Mouse (Mus musculus): ENCODE measurements around the gene Ciapin1. TPM values are rescaled to one million over a fixed set of nuclear protein-coding genes. Genes with fewer than 3 reads are reported as not detected.
A peak's percentile ranks its signal among the peaks of the same experiment; 100 is the strongest.

The Ciapin1 gene
- 72.2 and 79.5 TPM in 2 replicates for polyA plus RNA-seq (2014; fragmentation: Nextera tagmentation; extraction: Ambion mirVana)

- peak; percentile 98 for DNase-seq (ENCODE audit: low spot score)
- H3K27me3 ChIP-seq (replicated peaks; ENCODE audit: control insufficient read depth, insufficient read depth, low read length): no peaks in the 10 kb centered on the region
Observed at GRCm38 (mm10) chr8:94837662-94838574, at the start of gene Ciapin1, which contains the start of gene Coq9. TSS of gene Ciapin1 (minus strand) at chr8:94838358. TSS of gene Coq9 (plus strand) at chr8:94838321.

DNA sequence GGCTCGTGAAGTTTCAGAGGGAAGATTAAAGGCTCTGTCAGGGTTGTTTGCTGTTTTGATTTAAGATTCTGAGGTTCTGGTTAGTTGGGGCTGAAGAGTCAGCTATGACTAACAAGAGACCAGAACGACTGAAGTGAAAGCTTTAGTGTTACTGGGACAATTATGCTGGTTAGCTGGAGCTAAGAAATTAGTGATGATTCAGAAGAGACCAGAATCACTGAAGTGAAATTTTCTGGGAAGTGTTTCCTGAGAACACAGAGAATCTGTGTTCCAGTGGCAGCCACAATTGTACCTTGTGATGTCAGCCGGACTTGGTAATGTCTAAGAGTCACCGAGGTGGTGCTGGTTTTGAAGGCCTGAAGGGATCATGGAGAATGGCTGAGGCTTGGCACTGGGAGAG, 42.6 kb upstream of the Ciapin1 start:
- Histone ChIP-seq H3K4me2 (ENCODE audit: low read depth, low read length) (no peak overlapping the region), H3K4me1 (ENCODE audit: control insufficient read depth, insufficient read depth, low read length) (no peaks in the 10 kb centered on the region), H3K9ac (ENCODE audit: low read depth, low read length) (no peak overlapping the region), H3K27me3 (replicated peaks; ENCODE audit: control insufficient read depth, insufficient read depth, low read length) (no peaks in the 10 kb centered on the region), H3K9me3 (ENCODE audit: control insufficient read depth, low read length) (no peaks in the 10 kb centered on the region), H3K4me3 (ENCODE audit: low read depth, low read length) (no peak overlapping the region), H3K27ac (replicated peaks; ENCODE audit: low read depth, low read length) (no peak overlapping the region), H3K36me3 (ENCODE audit: control insufficient read depth, insufficient read depth, low read length) (no peaks in the 10 kb centered on the region)
- DNase-seq (ENCODE audit: low spot score) (no peak), ATAC-seq (ENCODE audit: low read depth) (no peak)
- 65% methylated on average over 4 of the region's 4 CpGs for WGBS

More at GRCm38 (mm10) chr8:94837662-94838574, at the start of gene Ciapin1, which contains the start of gene Coq9:
- Histone ChIP-seq H3K4me3 (ENCODE audit: low read depth, low read length) (peak within 1 kb of the TSS; percentile 93), H3K9ac (ENCODE audit: low read depth, low read length) (peak within 1 kb of the TSS; percentile 81), H3K36me3 (ENCODE audit: control insufficient read depth, insufficient read depth, low read length) (peaks cover 5% of the 10 kb centered on the region; the same call in 1 of the 2 replicates), H3K4me1 (ENCODE audit: control insufficient read depth, insufficient read depth, low read length) (peaks cover 8% of the 10 kb centered on the region), H3K9me3 (ENCODE audit: control insufficient read depth, low read length) (no peaks in the 10 kb centered on the region), H3K4me2 (ENCODE audit: low read depth, low read length) (peak within 1 kb of the TSS; percentile 67), H3K27ac (replicated peaks; ENCODE audit: low read depth, low read length) (peak within 1 kb of the TSS; percentile 77)
- WGBS: under 1% methylated on average over 27 of the region's 82 CpGs
- peak; percentile 99 for ATAC-seq (ENCODE audit: low read depth)

- no peak overlapping the region for H3K4me2 ChIP-seq (ENCODE audit: low read depth, low read length)
- H3K4me1 ChIP-seq (ENCODE audit: control insufficient read depth, insufficient read depth, low read length): peaks cover 19% of the 10 kb centered on the region
- no peaks in the 10 kb centered on the region for H3K36me3 ChIP-seq (ENCODE audit: control insufficient read depth, insufficient read depth, low read length)
- H3K27ac ChIP-seq (replicated peaks; ENCODE audit: low read depth, low read length): no peak overlapping the region
- WGBS: 42% methylated on average over 3 of the region's 3 CpGs
- no peaks in the 10 kb centered on the region for H3K9me3 ChIP-seq (ENCODE audit: control insufficient read depth, low read length)
- peaks cover 7% of the 10 kb centered on the region; the same call in 1 of the 2 replicates for H3K27me3 ChIP-seq (replicated peaks; ENCODE audit: control insufficient read depth, insufficient read depth, low read length)
- DNase-seq (ENCODE audit: low spot score) (no peak), ATAC-seq (ENCODE audit: low read depth) (no peak)
- H3K4me3 ChIP-seq (ENCODE audit: low read depth, low read length): no peak overlapping the region
- H3K9ac ChIP-seq (ENCODE audit: low read depth, low read length): no peak overlapping the region
Observed at GRCm38 (mm10) chr8:94876820-94877219, 38.7 kb upstream of the Ciapin1 start.

GRCm38 (mm10) chr8:94876197-94876730, 38.1 kb upstream of the Ciapin1 start, which contains the start of gene Dok4:
TSS of gene Dok4 (minus strand) at chr8:94876330.
- peak within 1 kb of the TSS; percentile 71 for H3K27ac ChIP-seq (replicated peaks; ENCODE audit: low read depth, low read length)
- WGBS: 4% methylated on average over 17 of the region's 37 CpGs

DNA sequence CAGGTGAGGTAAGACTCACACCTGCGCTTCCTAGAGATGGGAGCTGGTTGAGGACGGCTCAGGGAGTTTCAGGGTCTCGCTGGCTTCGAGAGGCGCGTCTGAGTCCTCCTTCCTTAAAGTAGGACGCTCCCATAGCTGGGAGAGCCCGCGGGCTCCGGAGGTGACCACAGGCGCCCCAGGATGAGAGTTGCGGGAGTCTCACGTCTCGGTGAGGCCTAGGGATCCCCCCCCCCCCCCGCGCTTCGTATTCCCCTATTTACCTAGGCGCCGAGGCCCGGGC, 37.7 kb upstream of the Ciapin1 start:
- ATAC-seq (ENCODE audit: low read depth) (no peak; the same call in 1 of the 2 replicates), DNase-seq (ENCODE audit: low spot score) (no peak)
- Histone ChIP-seq H3K9me3 (ENCODE audit: control insufficient read depth, low read length) (no peaks in the 10 kb centered on the region), H3K9ac (ENCODE audit: low read depth, low read length) (peak overlapping the region; percentile 76), H3K4me1 (ENCODE audit: control insufficient read depth, insufficient read depth, low read length) (peaks cover 25% of the 10 kb centered on the region), H3K27ac (replicated peaks; ENCODE audit: low read depth, low read length) (peak overlapping the region; percentile 71), H3K4me3 (ENCODE audit: low read depth, low read length) (peak overlapping the region; percentile 66), H3K4me2 (ENCODE audit: low read depth, low read length) (peak overlapping the region; percentile 96), H3K27me3 (replicated peaks; ENCODE audit: control insufficient read depth, insufficient read depth, low read length) (peaks cover 7% of the 10 kb centered on the region; the same call in 1 of the 2 replicates), H3K36me3 (ENCODE audit: control insufficient read depth, insufficient read depth, low read length) (no peaks in the 10 kb centered on the region)
- WGBS: 0% methylated on average over 3 of the region's 20 CpGs

More at GRCm38 (mm10) chr8:94876197-94876730, 38.1 kb upstream of the Ciapin1 start, which contains the start of gene Dok4:
- H3K4me1 ChIP-seq (ENCODE audit: control insufficient read depth, insufficient read depth, low read length): peaks cover 25% of the 10 kb centered on the region
- peak within 1 kb of the TSS; percentile 76 for H3K9ac ChIP-seq (ENCODE audit: low read depth, low read length)
- H3K27me3 ChIP-seq (replicated peaks; ENCODE audit: control insufficient read depth, insufficient read depth, low read length): peaks cover 7% of the 10 kb centered on the region; the same call in 1 of the 2 replicates
- peak within 1 kb of the TSS; percentile 66 for H3K4me3 ChIP-seq (ENCODE audit: low read depth, low read length)
- ATAC-seq (ENCODE audit: low read depth) (peak; percentile 77), DNase-seq (ENCODE audit: low spot score) (peak; percentile 89)
- H3K36me3 ChIP-seq (ENCODE audit: control insufficient read depth, insufficient read depth, low read length): no peaks in the 10 kb centered on the region
- no peaks in the 10 kb centered on the region for H3K9me3 ChIP-seq (ENCODE audit: control insufficient read depth, low read length)
- peak within 1 kb of the TSS; percentile 96 for H3K4me2 ChIP-seq (ENCODE audit: low read depth, low read length)

DNA sequence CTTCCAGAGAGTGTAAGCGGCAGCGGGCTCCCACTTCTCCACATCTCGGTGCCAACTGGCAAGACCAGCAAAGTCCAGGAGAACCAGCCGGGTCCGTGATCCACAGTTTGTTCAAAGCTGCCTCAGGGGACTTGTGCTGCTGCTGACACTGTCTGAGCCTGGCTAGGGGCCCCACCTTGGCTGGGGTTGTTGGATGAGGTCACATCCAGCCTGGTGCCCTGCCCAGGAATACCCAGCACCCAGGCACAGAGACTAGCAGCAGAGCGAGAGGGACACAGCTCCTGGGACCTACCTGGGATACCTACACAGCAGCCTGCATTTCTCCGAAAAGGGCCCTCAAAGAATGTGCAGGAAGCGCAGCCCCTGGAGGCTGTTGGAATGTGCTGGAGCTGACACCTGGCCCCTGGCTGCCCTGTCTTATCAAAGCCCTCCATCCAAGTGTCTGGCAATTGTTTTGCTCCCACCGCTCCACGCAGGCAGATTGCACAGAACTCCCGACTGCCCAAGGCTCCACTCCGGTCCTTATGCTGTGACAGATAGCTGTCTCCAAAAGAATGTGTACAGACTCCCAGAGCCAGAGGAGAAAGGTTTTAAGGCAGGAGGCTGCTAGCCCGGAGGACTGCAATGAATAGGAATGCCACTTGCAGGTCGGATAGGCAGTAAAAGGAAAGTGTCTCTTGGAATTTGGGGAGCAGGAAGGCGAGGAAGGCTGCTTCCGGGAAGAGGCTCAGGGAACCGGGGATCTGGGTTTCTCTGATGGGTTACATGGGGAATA, 37.1 kb upstream of the Ciapin1 start:
- WGBS: 18% methylated on average over 17 of the region's 17 CpGs
- peaks cover 7% of the 10 kb centered on the region; the same call in 1 of the 2 replicates for H3K27me3 ChIP-seq (replicated peaks; ENCODE audit: control insufficient read depth, insufficient read depth, low read length)
- ATAC-seq (ENCODE audit: low read depth) (no peak), DNase-seq (ENCODE audit: low spot score) (no peak)
- peak overlapping the region; percentile 66 for H3K4me3 ChIP-seq (ENCODE audit: low read depth, low read length)
- no peaks in the 10 kb centered on the region for H3K9me3 ChIP-seq (ENCODE audit: control insufficient read depth, low read length)
- peaks cover 27% of the 10 kb centered on the region for H3K4me1 ChIP-seq (ENCODE audit: control insufficient read depth, insufficient read depth, low read length)
- H3K9ac ChIP-seq (ENCODE audit: low read depth, low read length): peak overlapping the region; percentile 76
- H3K27ac ChIP-seq (replicated peaks; ENCODE audit: low read depth, low read length): peak overlapping the region; percentile 71; the same call in 1 of the 2 replicates
- peak overlapping the region; percentile 96 for H3K4me2 ChIP-seq (ENCODE audit: low read depth, low read length)
- no peaks in the 10 kb centered on the region for H3K36me3 ChIP-seq (ENCODE audit: control insufficient read depth, insufficient read depth, low read length)

- H3K9me3 ChIP-seq (ENCODE audit: control insufficient read depth, low read length): no peaks in the 10 kb centered on the region
- H3K4me1 ChIP-seq (ENCODE audit: control insufficient read depth, insufficient read depth, low read length): peaks cover 30% of the 10 kb centered on the region
- 0 out of 2 replicates have a peak overlapping the region, but pooled peaks have one; percentile 96 for H3K4me2 ChIP-seq (ENCODE audit: low read depth, low read length)
- 9% methylated on average over 6 of the region's 6 CpGs for WGBS
- peak overlapping the region; percentile 66 for H3K4me3 ChIP-seq (ENCODE audit: low read depth, low read length)
- ATAC-seq (ENCODE audit: low read depth) (no peak), DNase-seq (ENCODE audit: low spot score) (peak; percentile 64)
- H3K27me3 ChIP-seq (replicated peaks; ENCODE audit: control insufficient read depth, insufficient read depth, low read length): peaks cover 7% of the 10 kb centered on the region; the same call in 1 of the 2 replicates
- no peak overlapping the region for H3K27ac ChIP-seq (replicated peaks; ENCODE audit: low read depth, low read length)
- H3K9ac ChIP-seq (ENCODE audit: low read depth, low read length): peak overlapping the region; percentile 40; the same call in 1 of the 2 replicates
- H3K36me3 ChIP-seq (ENCODE audit: control insufficient read depth, insufficient read depth, low read length): no peaks in the 10 kb centered on the region
Observed at GRCm38 (mm10) chr8:94874358-94874757, 36.2 kb upstream of the Ciapin1 start.

DNA sequence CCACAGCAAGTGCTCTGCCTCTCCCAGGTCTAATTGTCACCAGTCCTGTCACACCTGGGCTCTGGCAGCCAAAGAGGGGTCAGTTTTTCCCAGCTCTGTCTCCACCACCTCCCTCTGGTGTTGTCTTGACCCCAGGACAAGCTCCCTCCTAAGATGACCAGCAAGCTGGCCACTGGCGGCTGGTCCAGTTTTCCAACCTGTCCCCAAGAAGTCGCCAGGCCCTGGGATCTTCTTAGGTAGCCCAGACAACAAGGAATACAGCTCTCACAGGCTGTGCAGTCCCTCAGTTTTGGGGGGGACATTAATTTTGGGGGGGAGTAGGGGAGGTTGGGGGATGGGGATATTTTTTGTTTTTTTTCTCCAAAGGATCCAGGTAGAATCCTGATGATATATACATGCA, 34.4 kb upstream of the Ciapin1 start:
- Histone ChIP-seq H3K27me3 (replicated peaks; ENCODE audit: control insufficient read depth, insufficient read depth, low read length) (peaks cover 7% of the 10 kb centered on the region; the same call in 1 of the 2 replicates), H3K9ac (ENCODE audit: low read depth, low read length) (peak overlapping the region; percentile 30), H3K9me3 (ENCODE audit: control insufficient read depth, low read length) (no peaks in the 10 kb centered on the region), H3K4me1 (ENCODE audit: control insufficient read depth, insufficient read depth, low read length) (peaks cover 30% of the 10 kb centered on the region), H3K4me2 (ENCODE audit: low read depth, low read length) (peak overlapping the region; percentile 85), H3K4me3 (ENCODE audit: low read depth, low read length) (no peak overlapping the region), H3K36me3 (ENCODE audit: control insufficient read depth, insufficient read depth, low read length) (0 out of 2 replicates have a peak, but pooled peaks cover 3% of the 10 kb centered on the region), H3K27ac (replicated peaks; ENCODE audit: low read depth, low read length) (no peak overlapping the region)
- ATAC-seq (ENCODE audit: low read depth) (no peak), DNase-seq (ENCODE audit: low spot score) (no peak)
- WGBS: 58% methylated on average over 2 of the region's 2 CpGs

Measured in embryonic facial prominence, embryonic 14.5 days (tissue).